Mouse (Mus musculus) cortical plate, adult 2 months (tissue): Measurements from ENCODE around the gene Dusp6. TPM values are rescaled to one million over a fixed set of nuclear protein-coding genes. Genes with fewer than 3 reads are reported as not detected.

Experiments
- H3K27ac ChIP-seq: fragments of 200-500 bp; 2 replicates; pipeline ENCODE4 v1.5.1; 2012; ENCODE audit warnings: low read length, control low read depth, inconsistent platforms; ENCODE audit not compliant: insufficient read depth
- H3K4me1 ChIP-seq: fragments of 200-500 bp; 2 replicates; pipeline ENCODE4 v1.6.1; 2011; ENCODE audit warnings: low read length; ENCODE audit not compliant: control insufficient read depth, insufficient read depth
- H3K4me3 ChIP-seq: fragments of 200-500 bp; 2 replicates; pipeline ENCODE4 v1.5.1; 2011; ENCODE audit warnings: mild to moderate bottlenecking, low read length, control low read depth; ENCODE audit not compliant: insufficient read depth
- CTCF ChIP-seq: fragments of 200-500 bp; IDR thresholded peaks from 2 replicates; pipeline ENCODE4 v1.5.1; 2011; ENCODE audit warnings: mild to moderate bottlenecking, control low read depth, low read length; ENCODE audit not compliant: insufficient read depth; ENCODE audit errors: extremely low read depth
- POLR2A ChIP-seq: fragments of 200-500 bp; IDR thresholded peaks from 2 replicates; pipeline ENCODE4 v1.6.1; 2011; ENCODE audit warnings: mild to moderate bottlenecking, low read length, control low read depth; ENCODE audit not compliant: insufficient read depth; ENCODE audit errors: extremely low read depth
- polyA plus RNA-seq: library from polyadenylated mRNA; depleted of rRNA; stranded (reverse); fragments of >200 nt; gene quantifications from 2 replicates; pipeline ENCODE4 v1.2.3, GENCODE M21; 2012

Dusp6 gene
- polyA plus RNA-seq, 1 experiment, result 75.8 TPM

- H3K4me1 ChIP-seq, result peaks cover 4% of the 10 kb centered on the region
- no peak overlapping the region for H3K27ac ChIP-seq
- TF ChIP-seq CTCF, result no peak
- TF ChIP-seq POLR2A, result no peak
- no peak overlapping the region for H3K4me3 ChIP-seq
Observed at GRCm38 (mm10) chr10:99287206-99287605, 24.2 kb downstream of the Dusp6 start.

GRCm38 (mm10) chr10:99289176-99289575, 26.1 kb downstream of the Dusp6 start:
- peaks cover 4% of the 10 kb centered on the region for H3K4me1 ChIP-seq
- no peak for TF ChIP-seq CTCF
- TF ChIP-seq POLR2A, result no peak
- H3K27ac ChIP-seq, result no peak overlapping the region
- no peak overlapping the region for H3K4me3 ChIP-seq

- Histone ChIP-seq H3K27ac (no peak overlapping the region), H3K4me1 (no peaks in the 10 kb centered on the region), H3K4me3 (no peak overlapping the region)
- TF ChIP-seq CTCF (no peak), POLR2A (no peak)
Observed at GRCm38 (mm10) chr10:99293111-99293640, 30.1 kb downstream of the Dusp6 start.

- TF ChIP-seq POLR2A (no peak), CTCF (no peak)
- H3K4me3 ChIP-seq, result no peak overlapping the region
- no peak overlapping the region for H3K27ac ChIP-seq
- no peaks in the 10 kb centered on the region for H3K4me1 ChIP-seq
Observed at GRCm38 (mm10) chr10:99297721-99298120, 34.7 kb downstream of the Dusp6 start.

GRCm38 (mm10) chr10:99298328-99299295, 35.6 kb downstream of the Dusp6 start:
- Histone ChIP-seq H3K27ac (no peak overlapping the region), H3K4me1 (no peaks in the 10 kb centered on the region), H3K4me3 (no peak overlapping the region)
- TF ChIP-seq POLR2A (no peak), CTCF (no peak)

GRCm38 (mm10) chr10:99299303-99299702, 36.3 kb downstream of the Dusp6 start:
- H3K27ac ChIP-seq, result no peak overlapping the region
- no peak overlapping the region for H3K4me3 ChIP-seq
- TF ChIP-seq POLR2A, result no peak
- TF ChIP-seq CTCF, result no peak
- no peaks in the 10 kb centered on the region for H3K4me1 ChIP-seq

GRCm38 (mm10) chr10:99302051-99302450, 39.0 kb downstream of the Dusp6 start:
- no peaks in the 10 kb centered on the region for H3K4me1 ChIP-seq
- no peak overlapping the region for H3K4me3 ChIP-seq
- H3K27ac ChIP-seq, result no peak overlapping the region
- TF ChIP-seq CTCF (no peak), POLR2A (no peak)

GRCm38 (mm10) chr10:99308837-99309236, 45.8 kb downstream of the Dusp6 start:
- no peak overlapping the region for H3K4me3 ChIP-seq
- TF ChIP-seq CTCF, result no peak
- peaks cover 6% of the 10 kb centered on the region for H3K4me1 ChIP-seq
- peak overlapping the region; percentile 35; the same call in 1 of the 2 replicates for H3K27ac ChIP-seq

GRCm38 (mm10) chr10:99309617-99310016, 46.6 kb downstream of the Dusp6 start:
- H3K4me1 ChIP-seq, result peaks cover 6% of the 10 kb centered on the region
- H3K4me3 ChIP-seq, result no peak overlapping the region
- peak overlapping the region; percentile 52 for H3K27ac ChIP-seq
- TF ChIP-seq CTCF, result no peak
- no peak for TF ChIP-seq POLR2A

- Histone ChIP-seq H3K27ac (peak overlapping the region; percentile 92), H3K4me3 (no peak overlapping the region), H3K4me1 (peaks cover 6% of the 10 kb centered on the region)
- TF ChIP-seq POLR2A (no peak), CTCF (no peak)
Observed at GRCm38 (mm10) chr10:99310204-99310603, 47.2 kb downstream of the Dusp6 start.
